Mouse (Mus musculus) cortical plate, adult 2 months (tissue): ENCODE data around the gene Def6. TPM values are rescaled to one million over a fixed set of nuclear protein-coding genes. Genes with fewer than 3 reads are reported as not detected.

Source experiments
- H3K27ac ChIP-seq: fragments of 200-500 bp; 2 replicates; pipeline ENCODE4 v1.5.1; 2012; ENCODE audit warnings: low read length, control low read depth, inconsistent platforms; ENCODE audit not compliant: insufficient read depth
- H3K4me1 ChIP-seq: fragments of 200-500 bp; 2 replicates; pipeline ENCODE4 v1.6.1; 2011; ENCODE audit warnings: low read length; ENCODE audit not compliant: control insufficient read depth, insufficient read depth
- H3K4me3 ChIP-seq: fragments of 200-500 bp; 2 replicates; pipeline ENCODE4 v1.5.1; 2011; ENCODE audit warnings: mild to moderate bottlenecking, low read length, control low read depth; ENCODE audit not compliant: insufficient read depth
- CTCF ChIP-seq: fragments of 200-500 bp; IDR thresholded peaks from 2 replicates; pipeline ENCODE4 v1.5.1; 2011; ENCODE audit warnings: mild to moderate bottlenecking, control low read depth, low read length; ENCODE audit not compliant: insufficient read depth; ENCODE audit errors: extremely low read depth
- POLR2A ChIP-seq: fragments of 200-500 bp; IDR thresholded peaks from 2 replicates; pipeline ENCODE4 v1.6.1; 2011; ENCODE audit warnings: mild to moderate bottlenecking, low read length, control low read depth; ENCODE audit not compliant: insufficient read depth; ENCODE audit errors: extremely low read depth
- polyA plus RNA-seq: library from polyadenylated mRNA; depleted of rRNA; stranded (reverse); fragments of >200 nt; gene quantifications from 2 replicates; pipeline ENCODE4 v1.2.3, GENCODE M21; 2012

Gene Def6
- polyA plus RNA-seq, 1 experiment: 3.7 TPM

DNA sequence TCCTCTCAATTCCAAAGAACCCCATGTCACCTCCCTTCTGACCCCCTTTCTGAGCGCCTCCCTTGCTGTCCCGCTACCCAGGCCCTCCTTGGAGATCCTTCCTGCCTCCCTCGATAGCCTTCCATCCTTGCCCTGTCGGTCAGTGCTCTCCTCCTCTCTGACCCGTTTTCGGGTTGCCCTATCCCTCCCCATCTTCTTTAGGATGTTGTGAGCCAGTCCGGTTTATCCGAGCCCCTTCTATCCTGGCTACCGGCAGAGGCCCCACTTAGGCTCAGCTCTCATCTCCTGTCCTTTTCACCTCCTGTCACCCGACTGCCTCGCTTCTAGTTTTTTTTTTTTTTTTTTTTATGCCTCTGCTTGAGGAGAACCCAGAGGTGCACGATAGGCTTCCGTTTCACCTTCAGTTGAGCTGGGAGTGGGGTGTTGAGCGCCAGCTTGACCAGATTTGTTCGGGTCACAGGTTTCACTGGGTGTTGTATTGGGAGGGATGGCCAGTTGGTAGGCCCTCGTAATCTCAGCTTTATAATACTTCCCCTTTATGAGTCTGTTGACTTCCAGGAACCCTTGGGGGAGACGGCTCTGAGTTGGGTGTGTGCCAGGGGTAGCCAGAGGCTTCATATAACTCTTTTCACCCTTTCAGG is 25.6 kb downstream of the Def6 start:
- Histone ChIP-seq H3K4me1 (peaks cover 4% of the 10 kb centered on the region), H3K4me3 (peak overlapping the region; percentile 98), H3K27ac (0 out of 2 replicates have a peak overlapping the region, but pooled peaks have one; percentile 18)
- no peak for TF ChIP-seq CTCF
- no peak for TF ChIP-seq POLR2A

DNA sequence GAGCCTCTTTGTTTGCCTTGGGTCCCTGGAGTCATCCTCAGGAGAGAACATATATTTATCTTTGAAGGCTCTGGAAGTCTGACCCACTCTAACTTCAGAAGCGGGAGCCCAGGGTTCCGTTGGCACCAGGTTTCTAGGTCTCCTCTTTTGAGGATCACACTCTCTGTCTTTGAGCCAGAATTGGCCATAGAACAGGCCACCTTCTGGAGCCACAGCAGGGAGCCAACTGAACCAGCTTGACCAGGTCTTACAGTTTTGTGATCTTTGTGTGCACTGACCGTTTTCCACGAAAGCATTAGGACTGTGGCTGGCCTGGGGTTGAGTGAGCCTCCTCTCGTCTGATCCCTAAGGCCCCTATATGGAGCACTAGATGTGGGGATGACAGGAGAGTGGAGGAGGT is 27.1 kb downstream of the Def6 start:
- H3K4me3 ChIP-seq: no peak overlapping the region
- TF ChIP-seq POLR2A (no peak), CTCF (no peak)
- H3K27ac ChIP-seq: no peak overlapping the region
- H3K4me1 ChIP-seq: peaks cover 4% of the 10 kb centered on the region

DNA sequence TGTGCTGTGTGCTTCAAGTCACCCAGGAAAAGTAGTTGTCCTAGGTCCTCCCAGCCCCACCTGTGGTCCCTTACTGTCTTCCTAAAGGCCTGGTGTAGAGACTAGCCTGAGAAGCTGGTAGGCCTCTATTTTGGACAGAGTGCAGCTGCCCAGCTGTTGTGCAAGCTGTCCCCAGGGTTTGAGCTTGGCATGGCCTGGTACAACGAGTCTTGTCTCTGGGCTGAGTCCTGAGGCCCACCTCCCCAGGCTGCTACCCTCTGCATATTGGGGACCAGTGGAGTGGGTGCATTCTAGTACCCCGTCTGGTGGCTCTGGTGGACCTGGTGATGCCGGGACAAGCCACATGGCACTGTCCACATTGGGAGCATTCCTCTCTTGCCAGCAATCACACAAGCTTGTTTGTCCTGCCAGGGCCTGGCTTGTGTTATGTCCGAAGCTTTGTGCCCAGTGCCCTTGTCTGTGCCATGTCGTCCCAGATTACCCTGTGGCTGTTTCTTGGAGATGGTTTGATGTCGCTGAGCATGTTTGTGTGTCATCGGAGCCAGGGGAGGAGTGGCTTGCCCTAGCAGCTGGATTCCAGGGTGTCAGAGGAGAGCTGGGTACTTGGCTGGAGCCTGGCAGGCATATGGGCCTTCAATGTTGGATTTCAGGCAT is 28.5 kb downstream of the Def6 start:
- Histone ChIP-seq H3K4me3 (no peak overlapping the region), H3K4me1 (peaks cover 4% of the 10 kb centered on the region), H3K27ac (peak overlapping the region; percentile 27)
- no peak for TF ChIP-seq POLR2A
- TF ChIP-seq CTCF: no peak

DNA sequence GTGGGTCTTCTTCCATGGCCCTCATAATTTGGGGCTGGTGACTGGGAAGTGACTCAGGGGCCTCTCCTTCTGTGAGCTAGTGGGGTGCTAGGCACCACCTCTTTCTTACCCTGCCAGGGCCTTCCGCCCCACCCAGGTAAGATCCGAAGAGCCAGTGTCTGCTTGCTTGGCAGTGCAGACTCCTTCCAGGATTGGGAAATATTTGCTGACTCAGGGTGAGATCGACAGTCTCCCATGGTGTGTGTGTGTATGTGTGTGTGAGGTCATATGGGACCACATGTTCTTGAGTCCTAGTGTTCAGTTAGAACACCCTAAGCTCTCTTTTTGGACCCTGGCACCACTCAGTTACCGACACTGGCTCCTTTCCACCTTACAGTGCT is 29.0 kb downstream of the Def6 start:
- TF ChIP-seq CTCF (no peak), POLR2A (no peak)
- Histone ChIP-seq H3K4me3 (no peak overlapping the region), H3K27ac (peak overlapping the region; percentile 47), H3K4me1 (peaks cover 4% of the 10 kb centered on the region)

DNA sequence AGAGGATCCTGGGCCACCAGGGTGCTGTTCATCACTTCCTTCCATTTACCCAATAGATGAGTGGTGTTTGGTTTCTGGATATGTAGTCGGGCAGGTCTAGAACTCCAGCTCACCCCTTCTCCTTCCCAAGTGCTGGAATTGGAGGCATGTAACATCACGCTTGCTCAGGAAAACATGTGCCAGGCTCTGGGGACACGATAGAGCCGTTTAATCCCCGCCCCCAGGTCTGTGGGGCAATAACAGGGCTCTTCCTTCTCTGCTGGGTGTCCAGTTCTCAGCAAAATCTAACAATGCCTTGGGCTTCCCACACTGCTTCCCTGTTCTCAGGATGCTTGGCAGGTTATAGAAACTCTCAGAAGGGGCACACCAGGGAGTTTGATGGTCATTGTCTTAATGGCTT is 29.8 kb downstream of the Def6 start:
- 0 out of 2 replicates have a peak overlapping the region, but pooled peaks have one; percentile 47 for H3K27ac ChIP-seq
- H3K4me1 ChIP-seq: peaks cover 4% of the 10 kb centered on the region
- no peak overlapping the region for H3K4me3 ChIP-seq
- TF ChIP-seq POLR2A (no peak), CTCF (no peak)

DNA sequence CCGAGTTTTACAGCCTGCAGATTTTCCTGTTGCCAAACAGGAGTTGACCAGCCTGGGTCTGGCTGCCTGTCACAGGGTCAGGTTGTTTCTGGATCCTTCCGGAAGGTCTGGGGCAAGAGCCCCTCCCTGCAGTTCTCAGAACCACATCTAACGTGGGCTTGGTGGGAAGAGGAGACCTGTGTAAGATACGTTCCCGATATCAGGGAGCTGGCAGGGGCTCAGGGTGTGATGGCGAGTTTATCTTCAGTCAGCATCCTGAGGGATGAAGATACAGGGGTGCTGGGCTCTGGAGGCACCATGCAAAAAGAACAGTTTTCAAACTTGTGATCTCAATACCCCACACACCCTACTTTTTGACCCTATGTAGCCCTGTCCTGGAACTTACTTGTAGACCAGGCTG is 30.3 kb downstream of the Def6 start:
- Histone ChIP-seq H3K4me3 (no peak overlapping the region), H3K27ac (no peak overlapping the region), H3K4me1 (peaks cover 4% of the 10 kb centered on the region)
- TF ChIP-seq CTCF (no peak), POLR2A (no peak)

DNA sequence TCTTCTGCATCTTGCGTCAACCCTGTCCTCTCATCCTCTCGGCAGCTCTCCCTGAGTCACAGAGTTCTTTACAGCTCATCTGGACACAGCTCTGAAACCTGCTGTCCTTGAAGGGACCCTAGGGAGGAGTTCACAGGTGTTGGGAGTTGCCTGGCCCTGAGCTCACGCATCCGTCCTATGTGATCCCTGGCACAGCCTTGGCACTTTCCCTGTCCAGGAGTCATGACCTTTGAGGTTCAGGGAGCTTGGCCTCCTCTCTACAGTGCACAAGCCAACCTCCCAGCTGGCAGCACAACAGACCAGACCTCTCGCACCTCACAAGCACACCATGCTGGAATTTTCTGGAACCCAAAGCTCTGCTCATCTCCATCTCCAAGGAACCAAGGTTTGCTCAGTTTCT is 33.3 kb downstream of the Def6 start:
- H3K27ac ChIP-seq: no peak overlapping the region
- H3K4me3 ChIP-seq: no peak overlapping the region
- TF ChIP-seq CTCF (no peak), POLR2A (no peak)
- H3K4me1 ChIP-seq: peaks cover 6% of the 10 kb centered on the region

DNA sequence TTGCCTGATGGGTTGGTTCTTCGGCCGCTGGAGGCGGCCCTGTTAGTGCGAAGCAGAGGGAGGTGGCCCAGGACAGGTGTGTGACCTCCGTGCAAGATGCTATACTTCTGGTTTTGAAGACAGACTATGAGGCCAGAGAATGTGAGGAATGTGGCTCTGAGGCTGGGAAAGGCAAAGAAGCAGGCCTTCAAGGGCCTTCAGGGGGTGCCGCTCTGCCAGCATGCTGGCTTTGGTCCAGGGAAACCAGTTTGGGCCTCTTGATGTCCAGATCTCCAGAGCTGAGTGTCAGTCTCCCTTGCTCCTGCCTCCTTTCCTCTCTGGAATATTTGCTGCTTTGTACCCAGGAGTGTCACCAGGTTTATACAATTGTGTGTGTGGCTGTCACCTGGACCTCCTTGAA is 34.7 kb downstream of the Def6 start:
- Histone ChIP-seq H3K4me1 (peaks cover 3% of the 10 kb centered on the region), H3K4me3 (no peak overlapping the region), H3K27ac (no peak overlapping the region)
- TF ChIP-seq POLR2A (no peak), CTCF (no peak)

DNA sequence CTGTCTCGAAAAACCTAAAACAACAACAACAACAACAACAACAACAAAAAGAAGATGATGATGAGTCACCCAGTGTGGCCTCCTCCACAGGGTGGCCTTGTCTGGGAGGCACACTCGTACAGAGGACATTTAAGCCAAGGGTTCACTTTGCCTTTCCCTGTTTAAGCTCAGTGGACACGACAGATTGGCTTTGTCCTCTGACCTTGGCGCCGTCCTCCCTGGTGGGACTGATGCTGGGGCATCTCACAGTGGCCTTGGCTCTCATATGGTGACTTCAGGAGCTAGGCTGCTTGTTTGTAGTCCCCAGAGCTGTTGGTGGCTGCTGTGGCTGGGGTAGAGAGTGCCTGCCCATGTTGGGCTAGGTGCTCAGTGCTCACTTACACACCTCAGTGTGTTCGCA is 36.6 kb downstream of the Def6 start:
- Histone ChIP-seq H3K27ac (peak overlapping the region; percentile 15), H3K4me3 (no peak overlapping the region), H3K4me1 (peaks cover 3% of the 10 kb centered on the region)
- no peak for TF ChIP-seq CTCF
- no peak for TF ChIP-seq POLR2A

DNA sequence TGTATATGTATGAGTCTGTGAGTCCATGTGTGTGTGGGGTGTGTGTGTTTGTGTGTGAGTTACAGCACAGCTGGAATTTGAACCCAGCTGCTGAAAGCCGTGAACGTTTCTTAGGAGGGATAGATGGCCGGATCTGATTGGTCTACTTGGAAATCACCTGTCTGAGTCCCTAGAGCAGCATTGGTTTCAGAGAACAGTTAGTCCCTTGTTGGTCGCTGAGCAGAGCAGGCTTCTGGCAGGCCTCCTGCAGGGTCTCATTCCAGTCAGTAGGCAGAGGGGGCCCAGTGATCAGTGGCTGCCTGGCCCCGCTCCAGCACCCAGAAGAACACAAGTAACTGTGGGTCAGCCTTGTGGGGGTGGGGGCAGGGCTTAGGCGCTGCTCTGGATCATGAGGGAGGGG is 37.1 kb downstream of the Def6 start:
- H3K27ac ChIP-seq: peak overlapping the region; percentile 15; the same call in 1 of the 2 replicates
- TF ChIP-seq CTCF: no peak
- TF ChIP-seq POLR2A: no peak
- H3K4me3 ChIP-seq: no peak overlapping the region
- H3K4me1 ChIP-seq: peaks cover 3% of the 10 kb centered on the region
